Mouse (Mus musculus) neural tube, embryonic 11.5 days (tissue): ENCODE measurements around the gene Ackr3. TPM values are rescaled to one million over a fixed set of nuclear protein-coding genes. Genes with fewer than 3 reads are reported as not detected.

Experiments
- polyA plus RNA-seq: library from polyadenylated mRNA; unstranded; fragments of >200 nt; fragmentation: Nextera tagmentation; extraction: Ambion mirVana; gene quantifications from 2 replicates; pipeline ENCODE4 v1.2.1, GENCODE M21; 2014

Gene Ackr3
- polyA plus RNA-seq, 1 experiment from 2014 or later, result 45.9 TPM

Other genes starting within 250 kb of the Ackr3 start
- gene Asb18, start 189.3 kb upstream of the Ackr3 start, polyA plus RNA-seq, result 0.20 and 0.38 TPM in 2 replicates
- gene Iqca, start 50.6 kb upstream of the Ackr3 start, polyA plus RNA-seq, result 0.11 TPM in 1 of 2 replicates, not detected in the other